Mouse (Mus musculus) ES-CJ7 (cell line): ENCODE results near the gene Cmc4.
A peak's percentile ranks its signal among the peaks of the same experiment; 100 is the strongest.

Experiments
- DNase-seq: peaks from one replicate; pipeline ENCODE4 v3.0.0; 2011; ENCODE audit warnings: low read depth, low spot score

Gene Cmc4

DNA sequence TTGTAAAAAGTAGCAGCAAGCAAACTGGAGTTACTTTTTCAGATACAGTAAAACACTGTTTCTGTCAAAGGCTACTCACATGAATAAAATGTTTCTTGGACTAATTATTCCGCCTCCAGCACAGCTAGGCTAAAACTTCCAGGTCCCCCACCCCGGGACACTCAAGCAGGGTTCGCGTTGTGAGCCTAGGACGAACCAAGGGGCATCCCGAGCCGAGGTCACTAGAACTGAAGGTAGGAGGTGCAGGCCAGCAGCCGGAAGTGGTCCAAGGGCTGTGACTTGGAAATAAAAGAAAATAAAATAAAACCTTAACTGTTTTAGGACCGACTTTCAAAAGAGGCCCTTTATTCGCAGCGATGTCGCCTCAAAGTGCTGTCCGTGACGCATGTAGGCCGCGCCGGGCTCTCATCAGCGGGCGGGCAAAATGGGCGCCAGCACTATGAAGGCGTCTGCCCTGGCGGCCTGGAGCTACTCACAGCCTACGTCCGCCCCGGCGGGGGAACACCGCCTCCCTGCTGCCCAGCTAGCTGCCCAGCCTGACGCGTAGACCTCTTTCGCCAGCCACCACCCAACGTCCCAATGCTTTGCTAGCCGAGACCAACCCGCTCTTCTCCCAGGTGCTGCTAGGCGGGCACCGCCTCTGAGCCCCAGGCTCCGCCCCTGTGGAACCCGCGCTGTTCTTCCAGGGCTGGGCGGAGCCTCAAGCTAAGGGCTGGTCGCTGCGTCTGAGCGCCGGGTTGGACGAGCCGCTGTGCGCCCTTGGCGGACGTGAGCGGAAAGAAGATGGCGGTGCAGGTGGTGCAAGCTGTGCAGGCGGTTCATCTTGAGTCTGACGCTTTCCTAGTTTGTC is at the start of gene Cmc4, which contains the start of the genes Mtcp1 and Brcc3:
Cmc4 (minus strand) TSS at position 649 of the 850 bp plus-strand sequence.
Mtcp1 (minus strand) TSS at position 653 of the 850 bp plus-strand sequence.
Brcc3 (plus strand) TSS at position 693 of the 850 bp plus-strand sequence.
- DNase-seq = peak; percentile 85

DNA sequence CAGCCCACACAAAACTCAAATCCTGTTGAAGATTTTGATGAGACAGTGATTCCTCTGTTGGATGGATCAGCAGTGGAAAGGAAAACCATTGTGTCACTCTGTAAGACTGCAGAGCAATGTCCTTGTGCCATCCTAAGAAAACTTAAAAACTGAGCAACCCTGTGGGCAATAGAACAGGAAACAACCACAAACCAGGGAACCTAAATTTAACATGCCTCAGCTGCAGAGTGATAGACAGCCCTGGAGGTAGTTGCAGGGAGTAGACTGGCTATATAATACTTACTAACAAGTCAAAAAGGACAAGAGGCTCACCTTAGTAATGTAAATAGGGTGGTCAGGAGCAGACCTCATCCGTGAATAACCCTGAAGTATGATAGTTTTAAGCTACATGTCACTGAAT is 38.2 kb upstream of the Cmc4 start:
- no peak for DNase-seq

DNA sequence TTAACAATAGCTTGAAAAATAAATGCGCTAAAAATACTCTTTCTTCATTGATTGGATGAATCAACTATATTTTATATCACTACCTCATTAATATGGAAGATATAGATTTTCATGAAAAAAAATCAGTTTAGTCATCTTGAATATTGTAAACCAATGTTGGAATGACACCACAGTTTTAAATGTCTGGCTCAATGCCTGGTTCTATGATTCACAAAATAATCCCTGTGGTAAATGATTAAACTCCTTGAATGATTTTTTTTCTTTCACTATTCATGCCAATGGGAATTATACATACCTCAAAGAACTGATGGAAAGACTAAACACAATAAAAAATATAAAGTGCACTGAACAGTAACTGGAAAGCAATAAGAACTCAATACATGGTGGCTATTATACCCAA is 6.7 kb downstream of the Cmc4 start:
- DNase-seq = no peak

DNA sequence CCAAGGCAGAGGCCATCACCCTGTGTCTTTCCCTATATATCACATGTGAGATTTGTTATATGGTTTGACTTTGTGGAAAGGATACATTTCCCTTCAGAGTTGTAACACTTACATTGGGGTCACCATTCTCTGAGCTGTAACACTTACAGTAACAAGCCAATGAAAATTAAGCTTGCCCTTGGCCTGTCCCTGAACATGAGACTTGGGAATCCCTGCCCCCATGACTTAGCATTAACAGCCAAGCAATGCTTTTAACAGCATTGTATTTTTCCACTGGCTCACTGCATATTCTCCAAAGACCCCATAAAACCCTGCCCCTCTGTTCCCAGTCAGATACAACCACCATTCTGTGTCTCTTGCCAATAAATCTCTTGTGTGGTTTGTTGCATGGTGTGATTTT is 13.0 kb downstream of the Cmc4 start:
- DNase-seq = no peak

DNA sequence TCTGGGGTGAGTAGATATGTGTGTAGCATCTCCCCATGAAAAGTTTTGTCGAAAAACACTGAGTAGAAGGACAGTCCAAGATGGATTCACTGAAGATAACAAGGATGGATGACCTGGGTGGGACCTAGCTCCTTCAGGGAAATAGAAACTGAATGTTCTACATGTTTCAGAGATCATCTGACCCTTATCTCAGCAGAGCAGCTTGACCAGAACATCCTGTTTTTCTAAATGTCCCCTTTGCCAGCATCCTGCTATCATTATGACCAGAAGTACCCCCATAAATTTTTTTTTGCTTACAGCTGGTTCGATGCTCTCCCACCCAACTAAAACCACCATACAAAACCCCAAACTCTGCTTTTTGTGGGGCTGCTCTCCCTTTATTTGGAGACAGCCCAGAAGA is 13.7 kb downstream of the Cmc4 start:
- DNase-seq = no peak

DNA sequence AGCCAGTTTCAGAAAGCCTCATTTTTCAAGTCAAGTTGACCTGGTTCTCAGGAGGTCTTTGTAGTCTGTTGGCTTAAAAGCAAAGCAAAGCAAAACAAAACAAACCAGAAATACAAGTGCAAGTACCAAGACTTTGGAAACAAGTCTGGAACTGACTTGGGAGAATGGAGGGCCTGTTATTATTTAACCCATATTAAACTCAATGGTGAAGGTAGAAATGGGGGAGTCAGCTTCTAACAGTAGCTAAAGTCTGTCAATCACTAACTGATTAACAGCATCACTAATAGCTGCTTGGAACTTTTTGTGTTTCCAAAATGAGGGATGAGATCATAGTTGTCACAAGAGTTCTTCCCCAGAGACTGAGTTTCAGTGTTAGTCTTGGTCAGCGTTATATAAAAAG is 16.9 kb downstream of the Cmc4 start:
- DNase-seq = no peak

DNA sequence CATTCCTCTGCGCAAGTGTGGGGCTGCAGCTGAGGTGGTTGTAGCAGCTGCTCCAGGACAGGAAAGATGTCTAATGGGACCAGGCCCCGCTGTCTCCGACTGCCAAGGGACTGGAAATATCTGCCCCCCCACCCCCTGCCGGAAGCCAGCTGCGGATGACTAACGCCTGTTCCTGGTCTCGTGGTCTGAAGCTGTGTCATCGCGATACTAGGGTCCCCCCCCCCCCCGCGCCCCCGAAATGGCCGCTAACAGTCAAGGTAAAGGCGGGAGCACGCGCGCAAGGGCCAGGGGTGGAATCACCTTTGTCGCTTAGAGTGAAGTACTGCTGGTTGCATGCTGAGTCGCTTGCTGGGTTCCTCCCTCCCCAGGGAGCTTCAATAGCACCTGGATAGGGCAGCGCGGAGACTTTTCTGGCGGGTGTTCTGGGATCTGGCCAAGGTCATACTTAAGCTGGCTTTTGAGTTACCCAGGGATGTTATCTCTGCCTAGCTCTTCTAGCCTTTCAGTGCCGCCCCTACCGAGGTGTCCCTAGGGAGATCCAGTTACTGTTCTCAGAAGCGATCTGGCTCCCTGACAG is 34.1 kb downstream of the Cmc4 start, which contains the start of the genes Fundc2 and F8:
Fundc2 (plus strand) TSS at position 205 of the 577 bp plus-strand sequence.
F8 (minus strand) TSS at position 421 of the 577 bp plus-strand sequence.
- peak; percentile 78 for DNase-seq

DNA sequence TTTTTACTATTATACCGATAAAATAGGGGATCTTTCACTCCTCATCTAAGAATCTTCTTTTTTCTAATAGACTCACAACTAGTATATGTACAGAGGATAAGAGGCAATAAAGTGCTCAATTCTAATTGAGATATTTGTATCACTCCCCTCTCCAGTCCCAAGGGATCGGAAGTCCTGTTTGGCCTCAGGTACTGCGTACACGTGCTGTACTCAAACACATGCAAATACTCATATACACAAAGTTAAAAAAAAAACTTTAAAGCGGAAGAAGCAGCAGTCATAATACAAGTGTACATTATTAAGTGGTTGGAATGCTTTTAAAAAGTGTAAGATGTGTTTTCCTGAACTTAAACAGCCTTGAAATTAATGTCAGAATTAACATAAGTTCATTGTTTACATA is 34.7 kb downstream of the Cmc4 start:
- no peak for DNase-seq

DNA sequence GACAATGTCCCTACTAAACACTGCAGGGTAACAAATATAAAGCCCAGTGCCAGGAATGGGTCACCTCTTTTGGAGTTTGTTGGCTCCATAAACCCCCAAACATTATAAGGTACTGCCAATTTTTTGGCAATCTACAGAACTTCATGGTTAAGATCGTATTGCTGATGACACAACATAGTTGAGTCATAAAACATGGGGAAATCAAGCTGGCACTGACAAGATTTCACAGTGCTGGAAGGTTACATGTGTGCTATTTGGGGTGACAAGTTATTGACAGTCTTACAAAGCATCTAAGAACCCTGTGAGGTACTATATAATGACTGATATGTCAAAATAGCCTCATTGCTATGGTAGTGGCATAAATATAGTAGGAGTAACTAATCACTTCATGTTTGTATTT is 35.2 kb downstream of the Cmc4 start:
- no peak for DNase-seq

DNA sequence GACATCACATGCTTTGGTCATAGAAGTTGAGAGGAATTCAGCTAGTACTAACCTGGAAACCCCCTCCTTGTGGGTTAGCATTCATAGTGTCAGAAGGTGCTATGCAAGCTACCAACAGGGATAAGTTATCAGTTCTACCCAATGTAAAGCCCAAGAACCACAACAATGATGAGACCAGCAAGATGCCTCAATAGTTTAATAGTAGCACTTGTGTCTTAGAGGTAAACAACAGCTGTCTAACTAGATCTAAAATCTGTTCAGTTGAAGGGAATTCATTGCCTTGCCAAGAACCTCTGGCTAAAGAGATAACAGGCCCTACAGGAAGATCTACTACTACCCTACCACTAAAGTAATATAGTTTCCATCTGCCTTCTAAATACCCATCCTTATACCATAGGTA is 39.6 kb downstream of the Cmc4 start:
- DNase-seq = no peak

DNA sequence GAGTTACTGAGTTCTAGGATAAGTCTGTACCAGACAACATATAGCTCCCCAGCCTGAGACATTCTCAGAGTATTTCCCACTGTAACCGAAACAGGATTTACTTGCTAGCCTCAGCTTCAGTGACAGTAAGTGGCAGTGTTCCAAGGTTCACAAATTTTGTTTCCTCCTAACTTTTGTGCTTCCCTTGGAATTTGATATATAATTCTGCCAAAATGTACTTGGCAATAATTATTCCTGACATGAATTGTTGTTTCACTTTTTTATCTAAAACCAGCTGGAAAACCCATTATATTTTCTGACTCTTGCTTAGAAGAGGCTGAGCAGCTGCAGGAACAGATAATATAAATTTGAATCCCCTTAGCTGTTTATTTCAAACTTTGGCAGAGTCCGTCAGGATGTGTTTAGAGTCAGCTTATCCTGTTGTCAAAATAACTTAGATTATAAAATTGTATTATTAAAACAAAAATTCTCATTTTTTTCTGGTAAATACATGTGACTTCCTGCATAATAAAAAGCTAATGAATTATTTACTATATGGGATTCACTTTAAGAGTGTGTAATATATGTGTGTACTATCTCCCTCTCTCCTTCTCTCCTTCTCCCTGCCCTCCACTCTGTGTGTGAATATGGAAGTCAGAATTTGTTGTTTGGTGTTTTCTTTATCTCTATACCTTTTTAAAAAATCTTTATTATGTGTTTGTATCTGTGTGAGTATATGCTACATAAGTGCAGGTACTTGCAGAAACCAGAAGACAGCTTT is 43.5 kb downstream of the Cmc4 start:
- no peak for DNase-seq

DNA sequence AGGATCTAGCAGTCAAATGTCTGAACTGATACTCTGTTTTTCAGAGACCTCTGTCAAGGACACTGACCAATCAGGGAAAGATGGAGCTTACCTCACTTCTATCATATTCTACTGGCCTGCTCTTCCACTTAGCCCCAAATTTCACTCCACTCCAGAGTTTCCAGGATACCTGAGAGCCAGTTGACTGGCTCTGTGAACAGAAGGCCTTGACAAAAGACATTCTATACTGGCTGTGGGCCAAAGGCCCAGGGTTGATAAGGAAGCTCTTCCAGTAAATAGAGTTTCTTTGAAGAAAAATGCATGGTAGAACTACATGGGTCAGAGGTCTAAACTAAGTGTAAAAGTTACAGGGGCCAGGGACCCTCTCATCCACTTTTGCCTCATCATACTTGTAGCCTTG is 46.2 kb downstream of the Cmc4 start:
- no peak for DNase-seq
